Mouse (Mus musculus) ES-E14 (cell line): ENCODE results near the gene Rad51b. TPM values are rescaled to one million over a fixed set of nuclear protein-coding genes. Genes with fewer than 3 reads are reported as not detected.

Source experiments
- DNase-seq: peaks from one replicate; pipeline ENCODE4 v3.0.0-alpha.2; 2013; ENCODE audit warnings: low read depth, low spot score
- H3K27ac ChIP-seq: 2 replicates; pipeline ENCODE4 v1.5.1; 2012; ENCODE audit warnings: low read depth, mild to moderate bottlenecking, low read length, moderate library complexity, mixed read lengths; ENCODE audit not compliant: poor library complexity, insufficient read depth, severe bottlenecking
- H3K36me3 ChIP-seq: 2 replicates; pipeline ENCODE4 v1.6.1; 2012; ENCODE audit warnings: mild to moderate bottlenecking, low read length, moderate library complexity, mixed read lengths; ENCODE audit not compliant: control insufficient read depth, poor library complexity, insufficient read depth, severe bottlenecking
- H3K4me1 ChIP-seq, 2 experiments: fragments of 150-350 bp in 1 of 2; sonication (generic) in 1 of 2; 2 replicates each; pipeline ENCODE4 v1.6.1; 2012; ENCODE audit warnings: low read length in 2 of 2, mild to moderate bottlenecking in 1 of 2, mixed read lengths in 1 of 2; ENCODE audit not compliant: control insufficient read depth in 2 of 2, insufficient read depth in 2 of 2, poor library complexity in 1 of 2
- H3K4me3 ChIP-seq, 2 experiments: fragments of 150-350 bp in 1 of 2; sonication (generic) in 1 of 2; 2 replicates each; pipeline ENCODE4 v1.5.1; 2012; ENCODE audit warnings: low read length in 2 of 2, low read depth in 1 of 2, mild to moderate bottlenecking in 1 of 2, mixed read lengths in 1 of 2; ENCODE audit not compliant: insufficient read depth in 1 of 2, poor library complexity in 1 of 2, severe bottlenecking in 1 of 2
- H3K9ac ChIP-seq: 2 replicates; pipeline ENCODE4 v1.6.1; 2012; ENCODE audit warnings: low read depth, mild to moderate bottlenecking, low read length, mixed read lengths; ENCODE audit not compliant: poor library complexity, insufficient read depth, severe bottlenecking
- H3K9me3 ChIP-seq: fragments of 150-350 bp; sonication (generic); 2 replicates; pipeline ENCODE4 v1.6.1; 2012; ENCODE audit warnings: low read depth, mild to moderate bottlenecking, low read length; ENCODE audit not compliant: control insufficient read depth, insufficient read depth
- CHD2 ChIP-seq: IDR thresholded peaks from 2 replicates; pipeline ENCODE4 v1.6.1; 2014; ENCODE audit warnings: mild to moderate bottlenecking, low read depth, low read length, inconsistent platforms
- HCFC1 ChIP-seq: IDR thresholded peaks from 2 replicates; pipeline ENCODE4 v1.6.1; 2012; ENCODE audit warnings: low read length, inconsistent platforms, borderline replicate concordance; ENCODE audit not compliant: insufficient read depth
- MAFK ChIP-seq: IDR thresholded peaks from 2 replicates; pipeline ENCODE4 v1.6.1; 2014; ENCODE audit warnings: mild to moderate bottlenecking, low read depth, low read length, inconsistent platforms; ENCODE audit not compliant: insufficient read depth
- ZC3H11A ChIP-seq: IDR thresholded peaks from 2 replicates; pipeline ENCODE4 v1.6.1; 2012; ENCODE audit warnings: low read depth, mild to moderate bottlenecking, inconsistent platforms, low read length, borderline replicate concordance
- ZNF384 ChIP-seq: IDR thresholded peaks from 2 replicates; pipeline ENCODE4 v1.6.1; 2012; ENCODE audit warnings: low read depth, low read length, inconsistent platforms
- in situ Hi-C, 2 experiments: fragments of 600-800 bp; cut with MboI; formaldehyde crosslinking; loops; one replicate each; pipeline ENCODE4 v1.15.1; 2025; ENCODE audit warnings: low sequenced_read_pairs in 2 of 2, inconsistent platforms in 1 of 2; ENCODE audit not compliant: unreplicated experiment in 2 of 2
- total RNA-seq: library from RNA; depleted of rRNA; stranded (reverse); fragments of 300-350 nt; gene quantifications from 2 replicates; pipeline ENCODE4 v1.2.3, GENCODE M21; 2012

Rad51b gene
- total RNA-seq, 1 experiment: 6.7 TPM

- in situ Hi-C loops: no loop called here
- Histone ChIP-seq H3K9me3 (no peaks in the 10 kb centered on the region), H3K27ac (no peak overlapping the region), H3K36me3 (no peaks in the 10 kb centered on the region), H3K4me3 (no peak overlapping the region), H3K9ac (no peak overlapping the region), H3K4me1 (peaks cover 0 to 3% of the 10 kb centered on the region in 2 experiments; a peak in 1 of 4 replicates)
- TF ChIP-seq MAFK (no peak), ZNF384 (no peak), CHD2 (no peak), HCFC1 (no peak), ZC3H11A (no peak)
- DNase-seq: no peak
Observed at GRCm38 (mm10) chr12:79703555-79703954, 406.5 kb downstream of the Rad51b start.

- no peak for DNase-seq
- no peak for TF ChIP-seq CHD2
- TF ChIP-seq ZNF384: no peak
- TF ChIP-seq HCFC1: no peak
- no peak for TF ChIP-seq ZC3H11A
- TF ChIP-seq MAFK: no peak
- Histone ChIP-seq H3K9me3 (no peaks in the 10 kb centered on the region), H3K27ac (no peak overlapping the region), H3K9ac (no peak overlapping the region), H3K4me1 (no peaks in the 10 kb centered on the region), H3K36me3 (no peaks in the 10 kb centered on the region), H3K4me3 (no peak overlapping the region)
- in situ Hi-C loops: no loop called here
Observed at GRCm38 (mm10) chr12:79705501-79706266, 408.6 kb downstream of the Rad51b start.

GRCm38 (mm10) chr12:79707565-79708422 lies 410.7 kb downstream of the Rad51b start:
- H3K4me3 ChIP-seq: no peak overlapping the region

GRCm38 (mm10) chr12:79708423-79708733 lies 411.3 kb downstream of the Rad51b start:
- H3K4me3 ChIP-seq: no peak overlapping the region
- H3K36me3 ChIP-seq: no peaks in the 10 kb centered on the region
- no peaks in the 10 kb centered on the region for H3K4me1 ChIP-seq
- H3K27ac ChIP-seq: no peak overlapping the region
- no peaks in the 10 kb centered on the region for H3K9me3 ChIP-seq
- in situ Hi-C loops: no loop called here
- TF ChIP-seq HCFC1: no peak
- TF ChIP-seq ZNF384: no peak
- no peak for TF ChIP-seq ZC3H11A
- no peak for TF ChIP-seq CHD2
- TF ChIP-seq MAFK: no peak
- no peak for DNase-seq
- H3K9ac ChIP-seq: no peak overlapping the region

More at GRCm38 (mm10) chr12:79707565-79708422, 410.7 kb downstream of the Rad51b start:
- no peak for DNase-seq
- TF ChIP-seq CHD2: no peak
- TF ChIP-seq ZC3H11A: no peak
- TF ChIP-seq ZNF384: no peak
- no peak for TF ChIP-seq MAFK
- TF ChIP-seq HCFC1: no peak
- Histone ChIP-seq H3K27ac (no peak overlapping the region), H3K4me1 (no peaks in the 10 kb centered on the region), H3K9ac (no peak overlapping the region), H3K36me3 (no peaks in the 10 kb centered on the region), H3K9me3 (no peaks in the 10 kb centered on the region)
- in situ Hi-C loops: no loop called here
